Mouse (Mus musculus): ENCODE measurements around the gene Angptl4.

DNA sequence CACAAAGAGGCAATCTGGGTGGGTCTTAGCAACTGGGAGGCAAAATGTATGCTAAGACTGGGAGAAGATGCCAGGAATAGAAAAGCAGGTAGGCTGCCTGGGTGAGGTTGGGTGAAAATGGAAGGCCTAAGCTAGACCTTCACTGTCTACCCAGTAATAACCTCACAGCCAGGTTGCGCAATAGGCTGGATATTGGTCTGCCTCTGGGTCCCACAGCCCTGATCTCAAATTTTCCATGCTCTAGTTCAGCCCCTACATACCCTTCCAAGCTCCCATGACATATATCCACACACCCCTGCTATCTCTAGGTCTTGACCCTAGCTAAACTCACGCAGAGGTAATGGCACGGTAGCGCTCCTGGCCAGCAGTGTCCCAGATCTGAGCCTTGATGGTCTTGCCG lies 32.2 kb downstream of the Angptl4 start:
- TF ChIP-seq CTCF (IDR thresholded peaks at IDR 0.05; ENCODE audit: low read depth) (no peak), EP300 (IDR thresholded peaks at IDR 0.05; ENCODE audit: low read depth) (no peak)

All from liver, postnatal 0 days (tissue).